Mouse (Mus musculus) kidney, postnatal 0 days (tissue): ENCODE data around the gene Rab40c. TPM values are rescaled to one million over a fixed set of nuclear protein-coding genes. Genes with fewer than 3 reads are reported as not detected.
A peak's percentile ranks its signal among the peaks of the same experiment; 100 is the strongest.

Experiments used
- ATAC-seq: fragments of 200-750 bp; cut with Nextera tagmentation; replicated peaks from 2 replicates; pipeline ENCODE4 v1.8.0; 2017; ENCODE audit warnings: low read depth, moderate number of reproducible peaks, moderate TSS enrichment, moderate library complexity; ENCODE audit not compliant: low FRiP score
- DNase-seq: peaks from one replicate; pipeline ENCODE4 v3.0.0-alpha.2; 2016; ENCODE audit warnings: low spot score
- H3K27ac ChIP-seq: fragments of 300-500 bp; sonication (generic); 2 replicates; pipeline ENCODE4 v1.5.1; 2014; ENCODE audit warnings: mild to moderate bottlenecking
- H3K27me3 ChIP-seq: fragments of 300-500 bp; sonication (generic); 2 replicates; pipeline ENCODE4 v1.6.1; 2014; ENCODE audit warnings: low read length, mixed read lengths; ENCODE audit not compliant: insufficient read depth
- H3K36me3 ChIP-seq: fragments of 300-500 bp; sonication (generic); 2 replicates; pipeline ENCODE4 v1.6.1; 2014; ENCODE audit warnings: low read length, mixed read lengths; ENCODE audit not compliant: insufficient read depth
- H3K4me1 ChIP-seq: fragments of 300-500 bp; sonication (generic); replicated peaks from 2 replicates; pipeline ENCODE4 v1.6.1; 2014; ENCODE audit warnings: antibody characterized with exemption, low read length, mixed read lengths; ENCODE audit not compliant: insufficient read depth
- H3K4me2 ChIP-seq: fragments of 300-500 bp; sonication (generic); 2 replicates; pipeline ENCODE4 v1.6.1; 2014; ENCODE audit warnings: mild to moderate bottlenecking, low read length, moderate library complexity, mixed read lengths
- H3K4me3 ChIP-seq: fragments of 300-500 bp; sonication (generic); replicated peaks from 2 replicates; pipeline ENCODE4 v1.5.1; 2014; ENCODE audit warnings: low read depth, low read length
- H3K9ac ChIP-seq: fragments of 300-500 bp; sonication (generic); 2 replicates; pipeline ENCODE4 v1.6.1; 2014; ENCODE audit warnings: low read depth, low read length
- H3K9me3 ChIP-seq: fragments of 300-500 bp; sonication (generic); replicated peaks from 2 replicates; pipeline ENCODE4 v1.6.1; 2016; ENCODE audit warnings: low read length, inconsistent platforms, mixed read lengths
- CTCF ChIP-seq: IDR thresholded peaks from 2 replicates; pipeline ENCODE4 v1.5.1; 2016; ENCODE audit warnings: antibody characterized with exemption, low read depth, mild to moderate bottlenecking, moderate library complexity
- WGBS: fragments of 180-500 bp; shearing (Covaris S2); extraction: QIAGEN DNeasy Blood & Tissue Kit; methylation state at CpG from one replicate; pipeline ENCODE4 v1.1.7; 2014; 5-methylcytosine and 5-hydroxymethylcytosine counted together
- polyA plus RNA-seq: library from polyadenylated mRNA; unstranded; fragments of >200 nt; fragmentation: Nextera tagmentation; extraction: Ambion mirVana; gene quantifications from 2 replicates; pipeline ENCODE4 v1.2.1, GENCODE M21; 2015

The Rab40c gene
- polyA plus RNA-seq, 1 experiment from 2014 or later: 20.4 TPM

GRCm38 (mm10) chr17:25922120-25922519 is 2.6 kb upstream of the Rab40c start:
- TF ChIP-seq CTCF: no peak
- DNase-seq: no peak
- WGBS: 80% methylated on average over 5 of the region's 5 CpGs

GRCm38 (mm10) chr17:25919786-25920642 is 487 bp upstream of the Rab40c start:
- Histone ChIP-seq H3K4me3 (peak overlapping the region; percentile 97), H3K9ac (peak overlapping the region; percentile 95), H3K4me1 (peaks cover 7% of the 10 kb centered on the region), H3K27me3 (no peaks in the 10 kb centered on the region), H3K9me3 (no peaks in the 10 kb centered on the region), H3K27ac (peak overlapping the region; percentile 95), H3K4me2 (peak overlapping the region; percentile 94), H3K36me3 (no peaks in the 10 kb centered on the region; the same call in 1 of the 2 replicates)
- DNase-seq: peak; percentile 100
- TF ChIP-seq CTCF: no peak
- peak; percentile 98 for ATAC-seq
- under 1% methylated on average over 39 of the region's 40 CpGs for WGBS

More at GRCm38 (mm10) chr17:25922120-25922519, 2.6 kb upstream of the Rab40c start:
- Histone ChIP-seq H3K4me3 (no peak overlapping the region), H3K27me3 (no peaks in the 10 kb centered on the region), H3K4me1 (peaks cover 7% of the 10 kb centered on the region), H3K9me3 (no peaks in the 10 kb centered on the region), H3K4me2 (no peak overlapping the region), H3K9ac (no peak overlapping the region), H3K27ac (no peak overlapping the region), H3K36me3 (peaks cover 12% of the 10 kb centered on the region)
- ATAC-seq: no peak

- Histone ChIP-seq H3K36me3 (no peaks in the 10 kb centered on the region; the same call in 1 of the 2 replicates), H3K4me3 (peak overlapping the region; percentile 97), H3K27me3 (no peaks in the 10 kb centered on the region), H3K4me2 (peak overlapping the region; percentile 94), H3K27ac (no peak overlapping the region), H3K9ac (peak overlapping the region; percentile 95), H3K9me3 (no peaks in the 10 kb centered on the region), H3K4me1 (peaks cover 7% of the 10 kb centered on the region)
- no peak for ATAC-seq
- 84% methylated on average over 9 of the region's 9 CpGs for WGBS
- no peak for TF ChIP-seq CTCF
- DNase-seq: no peak
These were observed 1.3 kb downstream of the Rab40c start for GRCm38 (mm10) chr17:25918037-25918750.

GRCm38 (mm10) chr17:25916931-25917647 is 2.4 kb downstream of the Rab40c start:
- TF ChIP-seq CTCF: no peak
- 78% methylated on average over 8 of the region's 8 CpGs for WGBS

GRCm38 (mm10) chr17:25914295-25914694 is 5.2 kb downstream of the Rab40c start:
- H3K4me3 ChIP-seq: no peak overlapping the region
- no peaks in the 10 kb centered on the region for H3K27me3 ChIP-seq
- peaks cover 7% of the 10 kb centered on the region for H3K4me1 ChIP-seq
- H3K9me3 ChIP-seq: no peaks in the 10 kb centered on the region
- DNase-seq (no peak), ATAC-seq (no peak)
- no peaks in the 10 kb centered on the region; the same call in 1 of the 2 replicates for H3K36me3 ChIP-seq
- H3K9ac ChIP-seq: no peak overlapping the region
- TF ChIP-seq CTCF: no peak
- WGBS: 82% methylated on average over 4 of the region's 4 CpGs
- H3K27ac ChIP-seq: no peak overlapping the region
- H3K4me2 ChIP-seq: no peak overlapping the region

More at GRCm38 (mm10) chr17:25916931-25917647, 2.4 kb downstream of the Rab40c start:
- Histone ChIP-seq H3K4me2 (no peak overlapping the region), H3K9me3 (no peaks in the 10 kb centered on the region), H3K4me1 (peaks cover 7% of the 10 kb centered on the region), H3K27ac (no peak overlapping the region), H3K27me3 (no peaks in the 10 kb centered on the region), H3K36me3 (no peaks in the 10 kb centered on the region; the same call in 1 of the 2 replicates), H3K4me3 (no peak overlapping the region), H3K9ac (no peak overlapping the region)
- ATAC-seq: no peak
- DNase-seq: no peak

GRCm38 (mm10) chr17:25913877-25914275 is 5.7 kb downstream of the Rab40c start:
- no peak for TF ChIP-seq CTCF
- H3K36me3 ChIP-seq: no peaks in the 10 kb centered on the region; the same call in 1 of the 2 replicates
- no peak overlapping the region for H3K27ac ChIP-seq
- H3K9ac ChIP-seq: no peak overlapping the region
- ATAC-seq (no peak), DNase-seq (no peak)
- no peak overlapping the region for H3K4me3 ChIP-seq
- no peaks in the 10 kb centered on the region for H3K9me3 ChIP-seq
- H3K4me2 ChIP-seq: no peak overlapping the region; the same call in 1 of the 2 replicates
- peaks cover 7% of the 10 kb centered on the region for H3K4me1 ChIP-seq
- WGBS: 80% methylated on average over 1 of the region's 1 CpGs
- no peaks in the 10 kb centered on the region for H3K27me3 ChIP-seq
